Comparison of ENCODE assay signal across 8 mouse cellular contexts in the genomic region with DNA sequence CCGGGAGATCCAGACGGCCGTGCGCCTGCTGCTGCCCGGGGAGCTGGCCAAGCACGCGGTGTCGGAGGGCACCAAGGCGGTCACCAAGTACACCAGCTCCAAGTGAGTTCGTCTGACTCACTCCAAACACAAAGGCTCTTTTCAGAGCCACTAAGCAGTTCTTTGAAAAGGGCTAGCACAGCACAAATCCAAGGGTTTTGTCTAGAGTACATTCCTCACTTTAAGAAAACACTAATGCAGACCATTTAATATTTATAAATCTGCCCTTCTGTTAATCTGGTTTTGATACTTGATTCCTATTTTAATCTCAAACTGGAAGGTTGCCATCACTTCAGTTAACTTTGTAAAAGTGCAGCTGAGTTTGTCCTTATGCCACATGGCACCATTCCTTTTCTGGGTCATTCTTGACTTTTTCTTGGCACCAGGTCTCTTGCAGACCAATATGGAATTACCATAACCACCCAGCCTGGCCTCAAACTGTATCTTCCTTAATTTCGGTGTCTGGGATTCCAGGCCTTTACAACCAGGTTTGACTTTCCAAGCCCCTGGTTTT. TPM values are rescaled to one million over a fixed set of nuclear protein-coding genes. Genes with fewer than 3 reads are reported as not detected.
A peak's percentile ranks its signal among the peaks of the same experiment; 100 is the strongest.
DNase-seq lines count a peak whose midpoint lies in the region; ATAC-seq and TF ChIP-seq lines count a peak whose summit lies in the region.

No protein-coding gene starts in this region.

- peak overlapping the region; percentile 40 for H3K9ac ChIP-seq in lung, embryonic 15.5 days
- peak overlapping the region; percentile 59 for H3K9ac ChIP-seq in hindbrain, embryonic 16.5 days (ENCODE audit: low read depth, low read length)
- peak overlapping the region; percentile 58 for H3K9ac ChIP-seq in midbrain, embryonic 16.5 days (ENCODE audit: low read depth, low read length)

- no peaks in the 10 kb centered on the region for H3K9me3 ChIP-seq in lung, embryonic 15.5 days
- H3K9me3 ChIP-seq in hindbrain, embryonic 16.5 days (ENCODE audit: control insufficient read depth, low read length), result no peaks in the 10 kb centered on the region
- H3K9me3 ChIP-seq in midbrain, embryonic 16.5 days (replicated peaks; ENCODE audit: control insufficient read depth, low read length, poor library complexity, severe bottlenecking), result no peaks in the 10 kb centered on the region

- no peaks in the 10 kb centered on the region for H3K36me3 ChIP-seq in lung, embryonic 15.5 days
- no peaks in the 10 kb centered on the region for H3K36me3 ChIP-seq in hindbrain, embryonic 16.5 days (ENCODE audit: control insufficient read depth, insufficient read depth, low read length)
- H3K36me3 ChIP-seq in midbrain, embryonic 16.5 days (ENCODE audit: control insufficient read depth, insufficient read depth, low read length), result no peaks in the 10 kb centered on the region

- H3K27ac ChIP-seq in lung, embryonic 15.5 days, result peak overlapping the region; percentile 95
- no peak overlapping the region for H3K27ac ChIP-seq in cortical plate, adult 2 months (ENCODE audit: insufficient read depth, low read length)
- H3K27ac ChIP-seq in hindbrain, embryonic 16.5 days (ENCODE audit: low read depth, low read length), result peak overlapping the region; percentile 81
- H3K27ac ChIP-seq in midbrain, embryonic 16.5 days (ENCODE audit: low read length), result peak overlapping the region; percentile 82

- peaks cover 26% of the 10 kb centered on the region for H3K4me1 ChIP-seq in lung, embryonic 15.5 days
- H3K4me1 ChIP-seq in cortical plate, adult 2 months (ENCODE audit: control insufficient read depth, insufficient read depth, low read length), result 0 out of 2 replicates have a peak, but pooled peaks cover 2% of the 10 kb centered on the region
- H3K4me1 ChIP-seq in hindbrain, embryonic 16.5 days (ENCODE audit: control insufficient read depth, insufficient read depth, low read depth, low read length), result peaks cover 15% of the 10 kb centered on the region
- H3K4me1 ChIP-seq in midbrain, embryonic 16.5 days (ENCODE audit: control insufficient read depth, insufficient read depth, low read length), result peaks cover 17% of the 10 kb centered on the region

- DNase-seq in lung, postnatal 25 days (ENCODE audit: low spot score), result no peak
- DNase-seq in lung, postnatal 36 days, result no peak
- no peak for DNase-seq in urinary bladder, postnatal 14 days (ENCODE audit: low spot score)
- DNase-seq in ovary, postnatal 10 days (ENCODE audit: low spot score), result no peak

- peak overlapping the region; percentile 61 for H3K4me2 ChIP-seq in lung, embryonic 15.5 days
- H3K4me2 ChIP-seq in hindbrain, embryonic 16.5 days (ENCODE audit: low read length), result peak overlapping the region; percentile 70
- H3K4me2 ChIP-seq in midbrain, embryonic 16.5 days (ENCODE audit: low read length), result peak overlapping the region; percentile 67

- peak; percentile 31; the same call in 1 of the 2 replicates for ATAC-seq in lung, embryonic 15.5 days (ENCODE audit: borderline replicate concordance, extremely low read depth, low FRiP score, low TSS enrichment)
- ATAC-seq in hindbrain, embryonic 16.5 days, result peak; percentile 19; the same call in 1 of the 2 replicates
- ATAC-seq in midbrain, embryonic 16.5 days, result peak; percentile 46

- no peak for TF ChIP-seq POLR2A in cortical plate, adult 2 months (IDR thresholded peaks at IDR 0.05; ENCODE audit: extremely low read depth, insufficient read depth, low read length)

- H3K27me3 ChIP-seq in lung, embryonic 15.5 days, result no peaks in the 10 kb centered on the region
- no peaks in the 10 kb centered on the region for H3K27me3 ChIP-seq in hindbrain, embryonic 16.5 days (replicated peaks; ENCODE audit: control insufficient read depth, insufficient read depth, low read length)
- no peaks in the 10 kb centered on the region for H3K27me3 ChIP-seq in midbrain, embryonic 16.5 days (ENCODE audit: control insufficient read depth, insufficient read depth, low read depth, low read length)

- no peak for TF ChIP-seq CTCF in cortical plate, adult 2 months (IDR thresholded peaks at IDR 0.05; ENCODE audit: extremely low read depth, insufficient read depth, low read length)

- 2% methylated on average over 11 of the region's 11 CpGs for WGBS in lung, embryonic 15.5 days
- WGBS in hindbrain, embryonic 16.5 days, result 4% methylated on average over 6 of the region's 11 CpGs
- WGBS in midbrain, embryonic 16.5 days, result 2% methylated on average over 11 of the region's 11 CpGs

- H3K4me3 ChIP-seq in lung, embryonic 15.5 days, result peak overlapping the region; percentile 31
- H3K4me3 ChIP-seq in cortical plate, adult 2 months (ENCODE audit: insufficient read depth, low read length), result peak overlapping the region; percentile 42
- peak overlapping the region; percentile 45 for H3K4me3 ChIP-seq in hindbrain, embryonic 16.5 days (ENCODE audit: low read length)
- H3K4me3 ChIP-seq in midbrain, embryonic 16.5 days (ENCODE audit: low read depth, low read length), result peak overlapping the region; percentile 45

RNA-seq across cellular contexts. Expression of gene Hist1h2bm, which starts 0.6 kb away (rescaled TPM):
- polyA plus RNA-seq in lung, embryonic 15.5 days (2015; fragmentation: Nextera tagmentation; extraction: Ambion mirVana), result 4.5 and 5.5 TPM in 2 replicates
- polyA plus RNA-seq in cortical plate, adult 2 months (2012; rRNA removed), result 0.77 TPM in 1 of 2 replicates, not detected in the other
- 0.50 and 1.2 TPM in 2 replicates for polyA plus RNA-seq in hindbrain, embryonic 16.5 days (2015; fragmentation: Nextera tagmentation; extraction: Ambion mirVana)
- 1.2 and 1.4 TPM in 2 replicates for polyA plus RNA-seq in midbrain, embryonic 16.5 days (2015; fragmentation: Nextera tagmentation; extraction: Ambion mirVana)

RNA-seq across cellular contexts. Expression of gene Hist1h3h, which starts 5.0 kb away (rescaled TPM):
- 11.8 and 14.4 TPM in 2 replicates for polyA plus RNA-seq in lung, embryonic 15.5 days (2015; fragmentation: Nextera tagmentation; extraction: Ambion mirVana)
- 0.91 and 3.1 TPM in 2 replicates for polyA plus RNA-seq in cortical plate, adult 2 months (2012; rRNA removed)
- 0.98 TPM in 1 of 2 replicates, not detected in the other for polyA plus RNA-seq in hindbrain, embryonic 16.5 days (2015; fragmentation: Nextera tagmentation; extraction: Ambion mirVana)
- 3.4 TPM in 1 of 2 replicates, not detected in the other for polyA plus RNA-seq in midbrain, embryonic 16.5 days (2015; fragmentation: Nextera tagmentation; extraction: Ambion mirVana)

RNA-seq across cellular contexts. Expression of gene Hist1h2ai, which starts 6.2 kb away (rescaled TPM):
- 25.5 and 29.4 TPM in 2 replicates for polyA plus RNA-seq in lung, embryonic 15.5 days (2015; fragmentation: Nextera tagmentation; extraction: Ambion mirVana)
- polyA plus RNA-seq in cortical plate, adult 2 months (2012; rRNA removed), result 1.5 and 1.7 TPM in 2 replicates
- 5.1 and 6.5 TPM in 2 replicates for polyA plus RNA-seq in hindbrain, embryonic 16.5 days (2015; fragmentation: Nextera tagmentation; extraction: Ambion mirVana)
- 3.5 and 9.7 TPM in 2 replicates for polyA plus RNA-seq in midbrain, embryonic 16.5 days (2015; fragmentation: Nextera tagmentation; extraction: Ambion mirVana)

RNA-seq across cellular contexts. Expression of gene Hist1h2bl, which starts 6.5 kb away (rescaled TPM):
- polyA plus RNA-seq in lung, embryonic 15.5 days (2015; fragmentation: Nextera tagmentation; extraction: Ambion mirVana), result 2.0 and 3.0 TPM in 2 replicates
- 1.2 TPM in 1 of 2 replicates, not detected in the other for polyA plus RNA-seq in cortical plate, adult 2 months (2012; rRNA removed)
- polyA plus RNA-seq in hindbrain, embryonic 16.5 days (2015; fragmentation: Nextera tagmentation; extraction: Ambion mirVana), result not detected in 2 replicates
- not detected in 2 replicates for polyA plus RNA-seq in midbrain, embryonic 16.5 days (2015; fragmentation: Nextera tagmentation; extraction: Ambion mirVana)

RNA-seq across cellular contexts. Expression of gene Hist1h4j, which starts 12.4 kb away (rescaled TPM):
- 1.8 and 3.1 TPM in 2 replicates for polyA plus RNA-seq in lung, embryonic 15.5 days (2015; fragmentation: Nextera tagmentation; extraction: Ambion mirVana)
- polyA plus RNA-seq in cortical plate, adult 2 months (2012; rRNA removed), result 2.3 and 2.4 TPM in 2 replicates
- 0.35 and 0.55 TPM in 2 replicates for polyA plus RNA-seq in hindbrain, embryonic 16.5 days (2015; fragmentation: Nextera tagmentation; extraction: Ambion mirVana)
- polyA plus RNA-seq in midbrain, embryonic 16.5 days (2015; fragmentation: Nextera tagmentation; extraction: Ambion mirVana), result 0.40 and 0.80 TPM in 2 replicates
